Mouse (Mus musculus) olfactory bulb, adult 2 months (tissue): Measurements from ENCODE around the gene Lrat. TPM values are rescaled to one million over a fixed set of nuclear protein-coding genes. Genes with fewer than 3 reads are reported as not detected.

Experiments used
- H3K27ac ChIP-seq: fragments of 200-500 bp; 2 replicates; pipeline ENCODE4 v1.5.1; 2012; ENCODE audit warnings: low read depth, low read length; ENCODE audit not compliant: insufficient read depth
- H3K4me1 ChIP-seq: fragments of 200-500 bp; 2 replicates; pipeline ENCODE4 v1.6.1; 2012; ENCODE audit warnings: low read length; ENCODE audit not compliant: control insufficient read depth, insufficient read depth
- H3K4me3 ChIP-seq: fragments of 200-500 bp; 2 replicates; pipeline ENCODE4 v1.5.1; 2012; ENCODE audit warnings: mild to moderate bottlenecking, low read depth, low read length, moderate library complexity; ENCODE audit not compliant: insufficient read depth
- CTCF ChIP-seq: fragments of 200-500 bp; IDR thresholded peaks from 2 replicates; pipeline ENCODE4 v1.5.1; 2012; ENCODE audit warnings: low read depth, mild to moderate bottlenecking, low read length, moderate library complexity; ENCODE audit not compliant: insufficient read depth
- POLR2A ChIP-seq: fragments of 200-500 bp; IDR thresholded peaks from 2 replicates; pipeline ENCODE4 v1.6.1; 2012; ENCODE audit warnings: mild to moderate bottlenecking, low read depth, low read length, moderate library complexity; ENCODE audit not compliant: insufficient read depth
- WGBS: fragments of 180-500 bp; shearing (Covaris S2); methylation state at CpG from one replicate; pipeline ENCODE4 v1.1.7; 2018; 5-methylcytosine and 5-hydroxymethylcytosine counted together
- polyA plus RNA-seq: library from polyadenylated mRNA; stranded (reverse); fragments of >200 nt; gene quantifications from 2 replicates; pipeline ENCODE4 v1.2.4, GENCODE M21; 2012; ENCODE audit warnings: low replicate concordance; ENCODE audit not compliant: missing spikeins, insufficient read depth, insufficient read length

The Lrat gene
- polyA plus RNA-seq, 1 experiment = not detected

GRCm38 (mm10) chr3:82902757-82903612 is 788 bp downstream of the Lrat start:
- Histone ChIP-seq H3K27ac (no peak overlapping the region), H3K4me1 (peaks cover 15% of the 10 kb centered on the region), H3K4me3 (no peak overlapping the region)
- no peak for TF ChIP-seq CTCF
- TF ChIP-seq POLR2A = no peak
- 28% methylated on average over 20 of the region's 20 CpGs for WGBS

- Histone ChIP-seq H3K4me3 (no peak overlapping the region), H3K27ac (no peak overlapping the region), H3K4me1 (no peaks in the 10 kb centered on the region)
- TF ChIP-seq CTCF = no peak
- 41% methylated on average over 2 of the region's 2 CpGs for WGBS
Observed at GRCm38 (mm10) chr3:82888842-82889241, 14.9 kb downstream of the Lrat start.

- Histone ChIP-seq H3K4me1 (peaks cover 8% of the 10 kb centered on the region; the same call in 1 of the 2 replicates), H3K4me3 (no peak overlapping the region), H3K27ac (no peak overlapping the region)
- 2% methylated on average over 4 of the region's 4 CpGs for WGBS
- TF ChIP-seq POLR2A = no peak
- no peak for TF ChIP-seq CTCF
Observed at GRCm38 (mm10) chr3:82877258-82877657, 26.5 kb downstream of the Lrat start.

DNA sequence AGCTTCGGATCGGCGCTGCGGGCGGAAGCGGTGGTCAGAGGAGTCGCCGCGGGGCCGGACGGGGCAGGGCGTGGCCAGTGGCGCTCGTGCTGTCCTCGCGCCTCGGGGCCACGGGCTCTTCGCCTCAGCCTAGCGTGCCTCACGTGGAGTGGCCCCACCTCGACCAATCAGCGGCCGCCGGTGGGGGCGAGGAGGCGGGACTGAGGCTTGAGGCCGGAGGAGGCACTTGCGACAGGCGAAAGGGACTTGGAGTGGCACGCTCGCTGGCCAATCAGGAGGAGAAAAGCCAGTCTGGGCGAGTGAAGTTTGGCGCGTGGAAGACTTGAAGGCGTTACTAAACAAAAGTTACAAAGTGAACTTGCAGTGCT is 27.4 kb downstream of the Lrat start, which contains the start of gene Rbm46:
Gene Rbm46 (minus strand): TSS at position 112 of the 368 bp plus-strand sequence.
- Histone ChIP-seq H3K27ac (no peak within 1 kb of the TSS), H3K4me1 (peaks cover 8% of the 10 kb centered on the region; the same call in 1 of the 2 replicates), H3K4me3 (peak within 1 kb of the TSS; percentile 24)
- no peak for TF ChIP-seq CTCF
- no peak for TF ChIP-seq POLR2A
- 27% methylated on average over 36 of the region's 36 CpGs for WGBS

DNA sequence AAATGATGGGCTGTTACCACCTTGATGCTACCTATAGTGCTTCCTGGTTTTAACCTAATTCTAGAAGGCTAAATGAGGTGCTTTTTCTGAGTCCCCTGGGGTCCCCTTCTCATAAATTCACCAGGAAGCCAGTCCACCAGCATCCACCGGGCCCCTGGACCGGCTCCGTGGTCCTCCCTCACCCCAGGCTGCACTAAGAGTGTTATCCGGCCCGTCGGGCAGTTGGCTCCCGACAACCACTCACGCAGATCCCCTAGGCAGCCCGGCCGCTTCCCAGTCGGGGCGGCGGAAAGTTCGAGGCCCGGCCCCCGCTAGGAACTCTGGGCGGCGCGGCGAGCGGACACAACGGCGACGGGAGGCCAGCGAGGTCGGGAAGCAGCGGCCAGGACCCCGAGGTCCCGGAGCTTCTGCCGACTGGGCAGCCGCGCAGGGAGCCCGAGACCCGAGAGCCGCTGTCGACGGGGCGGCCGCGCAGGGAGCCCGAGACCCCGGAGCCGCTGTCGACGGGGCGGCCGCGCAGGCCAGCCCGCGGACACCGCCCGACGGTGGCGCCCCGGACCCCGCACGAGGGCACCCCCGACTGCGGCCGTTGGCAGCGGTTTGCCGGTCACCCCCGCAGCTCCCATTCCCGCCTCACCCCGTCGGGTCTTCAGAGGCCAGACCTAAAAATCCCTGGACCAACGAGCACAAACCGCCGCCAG is 28.0 kb downstream of the Lrat start:
- peaks cover 8% of the 10 kb centered on the region; the same call in 1 of the 2 replicates for H3K4me1 ChIP-seq
- peak overlapping the region; percentile 24 for H3K4me3 ChIP-seq
- 31% methylated on average over 69 of the region's 69 CpGs for WGBS
- no peak overlapping the region for H3K27ac ChIP-seq
- TF ChIP-seq POLR2A (no peak), CTCF (no peak)

GRCm38 (mm10) chr3:82857414-82858077 is 46.2 kb downstream of the Lrat start:
- Histone ChIP-seq H3K4me1 (no peaks in the 10 kb centered on the region), H3K27ac (no peak overlapping the region), H3K4me3 (no peak overlapping the region)
- 16% methylated on average over 4 of the region's 4 CpGs for WGBS
- TF ChIP-seq POLR2A = no peak
- TF ChIP-seq CTCF = no peak

Other genes starting within 250 kb of the Lrat start
- not detected in 2 replicates for gene Rbm46, start 27.5 kb downstream of the Lrat start, polyA plus RNA-seq
- not detected in 2 replicates for gene Fgg, start 103.8 kb upstream of the Lrat start, polyA plus RNA-seq
- not detected in 2 replicates for gene Fga, start 122.1 kb upstream of the Lrat start, polyA plus RNA-seq
- gene Fgb, start 145.9 kb upstream of the Lrat start, polyA plus RNA-seq = not detected in 2 replicates
- gene Plrg1, start 151.5 kb upstream of the Lrat start, polyA plus RNA-seq = not detected in 2 replicates
- gene Dchs2, start 224.0 kb upstream of the Lrat start, polyA plus RNA-seq = not detected in 2 replicates